Comparison of ENCODE assay signal across 8 mouse cellular contexts in the genomic region with DNA sequence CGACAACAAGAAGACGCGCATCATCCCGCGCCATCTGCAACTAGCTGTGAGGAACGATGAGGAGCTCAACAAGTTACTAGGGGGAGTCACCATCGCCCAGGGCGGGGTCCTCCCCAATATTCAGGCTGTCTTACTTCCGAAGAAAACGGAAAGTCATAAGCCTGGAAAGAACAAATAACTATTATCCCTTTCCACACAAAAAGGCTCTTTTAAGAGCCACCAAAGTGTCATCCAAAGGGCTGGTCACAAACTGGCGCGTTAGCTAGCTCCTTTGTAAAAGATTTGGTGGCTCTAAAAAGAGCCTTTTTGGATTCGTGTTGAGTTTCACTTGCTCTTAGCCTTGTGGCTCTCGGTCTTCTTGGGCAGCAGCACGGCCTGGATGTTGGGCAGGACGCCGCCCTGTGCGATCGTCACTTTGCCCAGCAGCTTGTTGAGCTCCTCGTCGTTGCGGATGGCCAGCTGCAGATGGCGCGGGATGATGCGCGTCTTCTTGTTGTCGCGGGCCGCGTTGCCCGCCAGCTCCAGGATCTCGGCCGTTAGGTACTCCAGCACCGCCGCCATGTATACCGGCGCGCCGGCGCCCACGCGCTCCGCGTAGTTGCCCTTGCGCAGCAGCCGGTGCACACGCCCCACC. TPM values are rescaled to one million over a fixed set of nuclear protein-coding genes. Genes with fewer than 3 reads are reported as not detected.
A peak's percentile ranks its signal among the peaks of the same experiment; 100 is the strongest.
DNase-seq lines count a peak whose midpoint lies in the region; ATAC-seq and TF ChIP-seq lines count a peak whose summit lies in the region.
"Not testable (repeated sequence)": the region's sequence is repeated elsewhere in the genome, so short reads cannot be mapped to it uniquely, and the experiment has no call there.

No protein-coding gene starts in this region.

- under 1% methylated on average over 27 of the region's 47 CpGs for WGBS in forebrain, embryonic 11.5 days
- under 1% methylated on average over 26 of the region's 47 CpGs for WGBS in kidney, postnatal 0 days
- 1% methylated on average over 30 of the region's 47 CpGs for WGBS in lung, embryonic 14.5 days
- 0% methylated on average over 25 of the region's 47 CpGs for WGBS in stomach, postnatal 0 days

- H3K27me3 ChIP-seq in ES-Bruce4 (ENCODE audit: control insufficient read depth, insufficient read depth, low read length, poor library complexity, severe bottlenecking); forebrain, embryonic 11.5 days (ENCODE audit: control insufficient read depth, insufficient read depth, low read length); kidney, postnatal 0 days (ENCODE audit: insufficient read depth, low read length); lung, embryonic 14.5 days (ENCODE audit: insufficient read depth, low read length); stomach, postnatal 0 days (ENCODE audit: control insufficient read depth, insufficient read depth, low read length): not testable (repeated sequence)

- H3K4me3 ChIP-seq in ES-Bruce4 (ENCODE audit: low read depth, low read length) = peak overlapping the region; percentile 89
- H3K4me3 ChIP-seq in brown adipose tissue, adult 24 weeks (ENCODE audit: insufficient read depth, low read depth, low read length) = peak overlapping the region; percentile 85
- peak overlapping the region; percentile 44 for H3K4me3 ChIP-seq in forebrain, embryonic 11.5 days (ENCODE audit: low read depth, low read length)
- peak overlapping the region; percentile 69 for H3K4me3 ChIP-seq in kidney, postnatal 0 days (replicated peaks; ENCODE audit: low read depth, low read length)
- H3K4me3 ChIP-seq in lung, embryonic 14.5 days (ENCODE audit: low read depth, low read length) = peak overlapping the region; percentile 52
- H3K4me3 ChIP-seq in stomach, postnatal 0 days (ENCODE audit: low read depth, low read length) = peak overlapping the region; percentile 53

- H3K4me1 ChIP-seq in ES-Bruce4 (ENCODE audit: control insufficient read depth, insufficient read depth, low read length); brown adipose tissue, adult 24 weeks (ENCODE audit: control insufficient read depth, insufficient read depth, insufficient read length, low read length); stomach, postnatal 0 days (replicated peaks; ENCODE audit: control insufficient read depth, insufficient read depth): not testable (repeated sequence)
- peaks cover 10% of the 10 kb centered on the region; the same call in 1 of the 2 replicates for H3K4me1 ChIP-seq in forebrain, embryonic 11.5 days (replicated peaks; ENCODE audit: control insufficient read depth, insufficient read depth, low read length)
- peaks cover 26% of the 10 kb centered on the region for H3K4me1 ChIP-seq in kidney, postnatal 0 days (replicated peaks; ENCODE audit: insufficient read depth, low read length)
- H3K4me1 ChIP-seq in lung, embryonic 14.5 days (ENCODE audit: insufficient read depth) = peaks cover 15% of the 10 kb centered on the region; the same call in 1 of the 2 replicates

- H3K4me2 ChIP-seq in forebrain, embryonic 11.5 days (ENCODE audit: low read depth, low read length, severe bottlenecking) = peak overlapping the region; percentile 68
- H3K4me2 ChIP-seq in kidney, postnatal 0 days (ENCODE audit: low read length) = peak overlapping the region; percentile 60
- H3K4me2 ChIP-seq in lung, embryonic 14.5 days = peak overlapping the region; percentile 93
- H3K4me2 ChIP-seq in stomach, postnatal 0 days (replicated peaks; ENCODE audit: low read depth) = peak overlapping the region; percentile 69

- not testable (repeated sequence) for TF ChIP-seq CTCF in ES-Bruce4 (IDR thresholded peaks at IDR 0.05; ENCODE audit: low read depth, low read length); kidney, postnatal 0 days (IDR thresholded peaks at IDR 0.05; ENCODE audit: low read depth); lung, embryonic 14.5 days (IDR thresholded peaks at IDR 0.05; ENCODE audit: low read depth); stomach, postnatal 0 days (IDR thresholded peaks at IDR 0.05; ENCODE audit: low read depth)

- H3K9ac ChIP-seq in ES-Bruce4 (ENCODE audit: low read depth, poor library complexity, severe bottlenecking) = peak overlapping the region; percentile 97
- peak overlapping the region; percentile 84 for H3K9ac ChIP-seq in forebrain, embryonic 11.5 days (ENCODE audit: low read length)
- peak overlapping the region; percentile 82 for H3K9ac ChIP-seq in kidney, postnatal 0 days (ENCODE audit: low read depth, low read length)
- H3K9ac ChIP-seq in lung, embryonic 14.5 days = peak overlapping the region; percentile 82
- peak overlapping the region; percentile 79 for H3K9ac ChIP-seq in stomach, postnatal 0 days (ENCODE audit: low read length)

- not testable (repeated sequence) for H3K9me3 ChIP-seq in ES-Bruce4 (replicated peaks; ENCODE audit: control insufficient read depth, insufficient read depth, low read length, poor library complexity, severe bottlenecking); forebrain, embryonic 11.5 days (ENCODE audit: control insufficient read depth, low read length); kidney, postnatal 0 days (replicated peaks; ENCODE audit: low read length); lung, embryonic 14.5 days (ENCODE audit: low read depth, low read length); stomach, postnatal 0 days (ENCODE audit: control insufficient read depth, low read length)

- DNase-seq in forebrain, embryonic 11.5 days (ENCODE audit: low spot score) = peak; percentile 76
- peak; percentile 42 to 87 for DNase-seq in heart, postnatal 36 days
- peak; percentile 41 for DNase-seq in kidney, postnatal 0 days (ENCODE audit: low spot score)
- peak; percentile 67 for DNase-seq in lung, embryonic 14.5 days
- DNase-seq in naive thymus-derived CD4-positive, alpha-beta T cell, adult 2 months (ENCODE audit: low read depth) = peak; percentile 78
- DNase-seq in stomach, postnatal 0 days (ENCODE audit: low spot score) = peak; percentile 35

- H3K36me3 ChIP-seq in ES-Bruce4 (ENCODE audit: control insufficient read depth, insufficient read depth, low read length, poor library complexity, severe bottlenecking); forebrain, embryonic 11.5 days (ENCODE audit: control insufficient read depth, insufficient read depth, low read length); kidney, postnatal 0 days (ENCODE audit: insufficient read depth, low read length); lung, embryonic 14.5 days (ENCODE audit: insufficient read depth); stomach, postnatal 0 days (ENCODE audit: control insufficient read depth, insufficient read depth, low read length): not testable (repeated sequence)

- intact Hi-C loops in heart, postnatal 36 days (cut with DNase I) = loop anchor here (2.0 kb wide), 2 partner anchors 17 to 43 kb away; a partner anchor contains a TSS

- TF ChIP-seq EP300 in ES-Bruce4 (IDR thresholded peaks at IDR 0.05; ENCODE audit: insufficient read depth, low read depth, low read length); stomach, postnatal 0 days (optimal IDR thresholded peaks at IDR 0.05): not testable (repeated sequence)

- ATAC-seq in forebrain, embryonic 11.5 days (replicated peaks; ENCODE audit: low FRiP score) = peak; percentile 20
- ATAC-seq in kidney, postnatal 0 days (replicated peaks; ENCODE audit: low FRiP score, low read depth); stomach, postnatal 0 days (ENCODE audit: low FRiP score, low TSS enrichment): not testable (repeated sequence)
- ATAC-seq in lung, embryonic 14.5 days (ENCODE audit: insufficient read depth) = peak; percentile 5; the same call in 1 of the 2 replicates

- peak overlapping the region; percentile 98 for H3K27ac ChIP-seq in ES-Bruce4 (ENCODE audit: insufficient read depth, low read length)
- peak overlapping the region; percentile 87 for H3K27ac ChIP-seq in brown adipose tissue, adult 24 weeks (replicated peaks; ENCODE audit: low read depth, low read length)
- H3K27ac ChIP-seq in forebrain, embryonic 11.5 days (ENCODE audit: low read depth, low read length) = peak overlapping the region; percentile 98
- peak overlapping the region; percentile 99 for H3K27ac ChIP-seq in kidney, postnatal 0 days
- peak overlapping the region; percentile 99 for H3K27ac ChIP-seq in lung, embryonic 14.5 days (ENCODE audit: low read depth)
- peak overlapping the region; percentile 97 for H3K27ac ChIP-seq in stomach, postnatal 0 days (replicated peaks)

- not testable (repeated sequence) for TF ChIP-seq POLR2A in ES-Bruce4 (IDR thresholded peaks at IDR 0.05; ENCODE audit: insufficient read depth, low read length)

RNA-seq across cellular contexts. Expression of a gene that starts 0.4 kb away (rescaled TPM):
- 2.5 and 4.3 TPM in 2 replicates for polyA plus RNA-seq in ES-Bruce4 (2011; ENCODE audit: insufficient read depth, insufficient read length, low read depth, missing spikeins)
- not detected in 2 replicates for polyA plus RNA-seq in brown adipose tissue, adult 24 weeks (2012; ENCODE audit: insufficient read depth, insufficient read length, missing spikeins)
- polyA plus RNA-seq in forebrain, embryonic 11.5 days (2014; fragmentation: Nextera tagmentation; extraction: Ambion mirVana) = 16.5 and 18.7 TPM in 2 replicates
- total RNA-seq in heart, postnatal 36 days (2021) = 10 to 100 TPM; 32.1 to 35.4 TPM
- 7.5 and 8.5 TPM in 2 replicates for polyA plus RNA-seq in kidney, postnatal 0 days (2015; fragmentation: Nextera tagmentation; extraction: Ambion mirVana)
- polyA plus RNA-seq in lung, embryonic 14.5 days (2014; fragmentation: Nextera tagmentation; extraction: Ambion mirVana) = 10.8 and 11.9 TPM in 2 replicates
- polyA plus RNA-seq in stomach, postnatal 0 days (2015; fragmentation: Nextera tagmentation; extraction: Ambion mirVana) = 3.1 and 6.2 TPM in 2 replicates

RNA-seq across cellular contexts. Expression of a gene that starts 0.6 kb away (rescaled TPM):
- polyA plus RNA-seq in ES-Bruce4 (2011; ENCODE audit: insufficient read depth, insufficient read length, low read depth, missing spikeins) = not detected in 2 replicates
- polyA plus RNA-seq in brown adipose tissue, adult 24 weeks (2012; ENCODE audit: insufficient read depth, insufficient read length, missing spikeins) = not detected in 2 replicates
- polyA plus RNA-seq in forebrain, embryonic 11.5 days (2014; fragmentation: Nextera tagmentation; extraction: Ambion mirVana) = 0.71 TPM in 1 of 2 replicates, not detected in the other
- 1 to 10 TPM; 1.9 to 2.3 TPM for total RNA-seq in heart, postnatal 36 days (2021)
- polyA plus RNA-seq in kidney, postnatal 0 days (2015; fragmentation: Nextera tagmentation; extraction: Ambion mirVana) = not detected in 2 replicates
- polyA plus RNA-seq in lung, embryonic 14.5 days (2014; fragmentation: Nextera tagmentation; extraction: Ambion mirVana) = not detected in 2 replicates
- 0.68 TPM in 1 of 2 replicates, not detected in the other for polyA plus RNA-seq in stomach, postnatal 0 days (2015; fragmentation: Nextera tagmentation; extraction: Ambion mirVana)

RNA-seq across cellular contexts. Expression of a gene that starts 0.7 kb away (rescaled TPM):
- 1.3 and 2.0 TPM in 2 replicates for polyA plus RNA-seq in ES-Bruce4 (2011; ENCODE audit: insufficient read depth, insufficient read length, low read depth, missing spikeins)
- polyA plus RNA-seq in brown adipose tissue, adult 24 weeks (2012; ENCODE audit: insufficient read depth, insufficient read length, missing spikeins) = 13.2 and 16.0 TPM in 2 replicates
- polyA plus RNA-seq in forebrain, embryonic 11.5 days (2014; fragmentation: Nextera tagmentation; extraction: Ambion mirVana) = 14.3 and 15.8 TPM in 2 replicates
- 10 to 100 TPM in 1 of 2 experiments, 1 to 10 TPM in 1; 8.3 to 10.5 TPM for total RNA-seq in heart, postnatal 36 days (2021)
- 8.7 and 8.9 TPM in 2 replicates for polyA plus RNA-seq in kidney, postnatal 0 days (2015; fragmentation: Nextera tagmentation; extraction: Ambion mirVana)
- polyA plus RNA-seq in lung, embryonic 14.5 days (2014; fragmentation: Nextera tagmentation; extraction: Ambion mirVana) = 5.9 and 6.4 TPM in 2 replicates
- polyA plus RNA-seq in stomach, postnatal 0 days (2015; fragmentation: Nextera tagmentation; extraction: Ambion mirVana) = 3.2 and 3.4 TPM in 2 replicates

RNA-seq across cellular contexts. Expression of a gene that starts 0.7 kb away (rescaled TPM):
- polyA plus RNA-seq in ES-Bruce4 (2011; ENCODE audit: insufficient read depth, insufficient read length, low read depth, missing spikeins) = 18.1 and 27.8 TPM in 2 replicates
- 36.7 and 42.5 TPM in 2 replicates for polyA plus RNA-seq in brown adipose tissue, adult 24 weeks (2012; ENCODE audit: insufficient read depth, insufficient read length, missing spikeins)
- 75.7 and 83.7 TPM in 2 replicates for polyA plus RNA-seq in forebrain, embryonic 11.5 days (2014; fragmentation: Nextera tagmentation; extraction: Ambion mirVana)
- total RNA-seq in heart, postnatal 36 days (2021) = 10 to 100 TPM; 25.1 to 26.9 TPM
- 66.4 and 70.5 TPM in 2 replicates for polyA plus RNA-seq in kidney, postnatal 0 days (2015; fragmentation: Nextera tagmentation; extraction: Ambion mirVana)
- polyA plus RNA-seq in lung, embryonic 14.5 days (2014; fragmentation: Nextera tagmentation; extraction: Ambion mirVana) = 57.6 and 68.0 TPM in 2 replicates
- 53.6 and 55.1 TPM in 2 replicates for polyA plus RNA-seq in stomach, postnatal 0 days (2015; fragmentation: Nextera tagmentation; extraction: Ambion mirVana)

RNA-seq across cellular contexts. Expression of a gene that starts 18.7 kb away (rescaled TPM):
- 23.1 and 41.5 TPM in 2 replicates for polyA plus RNA-seq in ES-Bruce4 (2011; ENCODE audit: insufficient read depth, insufficient read length, low read depth, missing spikeins)
- 3.3 and 5.7 TPM in 2 replicates for polyA plus RNA-seq in brown adipose tissue, adult 24 weeks (2012; ENCODE audit: insufficient read depth, insufficient read length, missing spikeins)
- polyA plus RNA-seq in forebrain, embryonic 11.5 days (2014; fragmentation: Nextera tagmentation; extraction: Ambion mirVana) = 12.8 and 14.8 TPM in 2 replicates
- 10 to 100 TPM in 1 of 2 experiments, 1 to 10 TPM in 1; 8.9 to 10.6 TPM for total RNA-seq in heart, postnatal 36 days (2021)
- polyA plus RNA-seq in kidney, postnatal 0 days (2015; fragmentation: Nextera tagmentation; extraction: Ambion mirVana) = 2.1 and 2.3 TPM in 2 replicates
- 11.5 and 14.4 TPM in 2 replicates for polyA plus RNA-seq in lung, embryonic 14.5 days (2014; fragmentation: Nextera tagmentation; extraction: Ambion mirVana)
- polyA plus RNA-seq in stomach, postnatal 0 days (2015; fragmentation: Nextera tagmentation; extraction: Ambion mirVana) = 1.2 and 2.8 TPM in 2 replicates
